Mouse (Mus musculus): ENCODE measurements at regions not wholly inside any gene's neighbourhood (a gene's known extent, or its start where the extent isn't known, plus 50 kb on each side); places are given as distances from the start of the nearest gene placed in this dataset.

DNA sequence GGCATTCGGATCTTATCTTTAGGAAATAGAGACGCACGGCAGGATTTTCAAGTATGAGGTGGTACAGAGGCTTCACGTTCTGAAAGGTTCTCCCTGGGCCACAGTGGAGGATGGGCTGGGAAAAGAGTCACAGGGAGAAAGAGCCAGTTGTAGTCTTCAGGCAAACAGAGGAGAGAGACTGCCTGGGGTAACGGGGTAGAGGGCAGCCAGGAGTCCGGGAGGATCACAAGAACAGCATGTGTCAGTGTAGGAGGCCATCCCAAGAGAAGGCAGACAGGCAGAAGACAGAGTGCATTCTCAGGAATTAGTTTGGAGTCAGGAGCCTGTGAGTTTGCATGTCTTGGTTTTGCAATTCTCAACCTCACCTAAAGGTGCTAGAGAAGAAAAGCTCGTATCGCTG lies 94.5 kb upstream of the Cpeb4 start:
- TF ChIP-seq E2F4 (IDR thresholded peaks at IDR 0.05; ENCODE audit: insufficient read depth) (no peak), POLR2A (IDR thresholded peaks at IDR 0.05; ENCODE audit: insufficient read length, low read depth) (no peak), TCF3 (IDR thresholded peaks at IDR 0.05; ENCODE audit: insufficient read length, low read depth) (no peak), MAX (IDR thresholded peaks at IDR 0.05; ENCODE audit: low read depth) (no peak), MYOG (IDR thresholded peaks at IDR 0.05; ENCODE audit: control insufficient read depth in 1 of 3, insufficient read depth in 1 of 3, insufficient read length in 2 of 3, low read depth in 2 of 3) (no peak), MYOD1 (IDR thresholded peaks at IDR 0.05; ENCODE audit: control insufficient read depth in 1 of 3, insufficient read length in 2 of 3, low read depth in 2 of 3) (no peak), TCF12 (IDR thresholded peaks at IDR 0.05; ENCODE audit: insufficient read depth, poor library complexity, severe bottlenecking) (no peak), USF1 (IDR thresholded peaks at IDR 0.05; ENCODE audit: low read depth) (no peak), REST (IDR thresholded peaks at IDR 0.05; ENCODE audit: insufficient read depth, insufficient read length) (no peak)

Measured in myocyte (in vitro differentiated cells).